Mouse (Mus musculus) macrophage (primary cell): ENCODE measurements around the gene Slc35b2. TPM values are rescaled to one million over a fixed set of nuclear protein-coding genes. Genes with fewer than 3 reads are reported as not detected.

ENCODE experiments used
- H3K27ac ChIP-seq: fragments of 350-480 bp; formaldehyde crosslinking; 2 replicates; pipeline ENCODE4 v1.9.0; 2021
- H3K36me3 ChIP-seq: fragments of 350-480 bp; formaldehyde crosslinking; 2 replicates; pipeline ENCODE4 v1.9.0; 2021; ENCODE audit errors: inconsistent target
- H3K4me3 ChIP-seq: fragments of 350-480 bp; formaldehyde crosslinking; 2 replicates; pipeline ENCODE4 v1.9.0; 2021; ENCODE audit errors: inconsistent target
- H3K79me2 ChIP-seq: fragments of 350-480 bp; formaldehyde crosslinking; 2 replicates; pipeline ENCODE4 v1.9.0; 2021; ENCODE audit errors: inconsistent target
- whole genome bisulfite sequencing: methylation state at CpG from one replicate; pipeline ENCODE4 v1.1.7; 2026; ENCODE audit warnings: inconsistent platforms; ENCODE audit not compliant: missing documents; 5-methylcytosine and 5-hydroxymethylcytosine counted together
- polyA plus RNA-seq: library from polyadenylated mRNA; stranded (reverse); fragments of 250-400 nt; gene quantifications from 3 replicates; pipeline ENCODE4 v1.2.4, GENCODE M21; 2018; ENCODE audit warnings: inconsistent platforms

Slc35b2 gene
- polyA plus RNA-seq, 1 experiment from 2014 or later = 41.2 TPM

- Histone ChIP-seq H3K27ac (0 out of 2 replicates have a peak overlapping the region, but pooled peaks have one; percentile 34), H3K4me3 (peak overlapping the region; percentile 73; the same call in 1 of the 2 replicates), H3K36me3 (peaks cover 49% of the 10 kb centered on the region), H3K79me2 (peaks cover 24% of the 10 kb centered on the region)
- WGBS = 94% methylated on average over 11 of the region's 11 CpGs
These were observed 1.4 kb downstream of the Slc35b2 start for GRCm38 (mm10) chr17:45565103-45565502.

DNA sequence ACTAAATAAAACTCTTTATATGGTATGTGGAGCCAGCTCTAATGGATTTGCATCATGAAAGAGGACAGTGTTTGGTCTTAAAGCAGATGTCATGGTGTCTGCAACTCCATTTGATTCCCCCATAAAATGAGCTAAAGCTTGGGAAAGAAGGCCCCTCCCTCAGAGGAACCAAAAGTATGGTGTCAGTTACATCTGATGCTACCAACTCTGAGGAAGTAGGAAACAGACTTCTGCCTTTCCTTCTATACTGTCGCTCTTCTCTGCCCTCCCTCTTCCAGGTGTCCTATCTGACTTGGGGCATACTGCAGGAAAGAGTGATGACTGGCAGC, 2.3 kb downstream of the Slc35b2 start:
- H3K36me3 ChIP-seq = peaks cover 50% of the 10 kb centered on the region
- H3K4me3 ChIP-seq = no peak overlapping the region
- H3K79me2 ChIP-seq = peaks cover 33% of the 10 kb centered on the region
- no peak overlapping the region for H3K27ac ChIP-seq
- WGBS = 63% methylated on average over 1 of the region's 1 CpGs

DNA sequence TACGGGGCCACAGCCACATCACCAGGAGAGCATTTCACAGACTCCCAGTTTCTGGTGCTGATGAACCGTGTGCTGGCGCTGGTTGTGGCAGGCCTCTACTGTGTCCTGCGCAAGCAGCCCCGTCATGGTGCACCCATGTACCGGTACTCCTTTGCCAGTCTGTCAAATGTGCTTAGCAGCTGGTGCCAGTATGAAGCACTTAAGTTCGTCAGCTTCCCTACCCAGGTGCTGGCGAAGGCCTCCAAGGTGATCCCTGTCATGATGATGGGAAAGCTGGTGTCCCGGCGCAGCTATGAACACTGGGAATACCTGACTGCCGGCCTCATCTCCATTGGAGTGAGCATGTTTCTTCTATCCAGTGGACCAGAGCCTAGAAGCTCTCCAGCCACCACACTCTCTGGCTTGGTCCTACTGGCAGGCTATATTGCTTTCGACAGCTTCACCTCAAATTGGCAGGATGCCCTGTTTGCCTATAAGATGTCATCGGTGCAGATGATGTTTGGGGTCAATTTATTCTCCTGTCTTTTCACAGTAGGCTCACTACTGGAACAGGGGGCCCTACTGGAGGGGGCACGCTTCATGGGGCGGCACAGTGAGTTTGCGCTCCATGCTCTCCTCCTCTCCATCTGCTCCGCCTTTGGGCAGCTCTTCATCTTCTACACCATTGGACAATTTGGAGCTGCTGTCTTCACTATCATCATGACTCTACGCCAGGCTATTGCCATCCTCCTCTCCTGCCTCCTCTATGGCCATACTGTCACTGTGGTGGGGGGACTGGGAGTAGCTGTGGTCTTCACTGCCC, 2.9 kb downstream of the Slc35b2 start:
- peaks cover 51% of the 10 kb centered on the region for H3K36me3 ChIP-seq
- 84% methylated on average over 18 of the region's 18 CpGs for WGBS
- no peak overlapping the region for H3K27ac ChIP-seq
- H3K4me3 ChIP-seq = no peak overlapping the region
- peaks cover 39% of the 10 kb centered on the region for H3K79me2 ChIP-seq

DNA sequence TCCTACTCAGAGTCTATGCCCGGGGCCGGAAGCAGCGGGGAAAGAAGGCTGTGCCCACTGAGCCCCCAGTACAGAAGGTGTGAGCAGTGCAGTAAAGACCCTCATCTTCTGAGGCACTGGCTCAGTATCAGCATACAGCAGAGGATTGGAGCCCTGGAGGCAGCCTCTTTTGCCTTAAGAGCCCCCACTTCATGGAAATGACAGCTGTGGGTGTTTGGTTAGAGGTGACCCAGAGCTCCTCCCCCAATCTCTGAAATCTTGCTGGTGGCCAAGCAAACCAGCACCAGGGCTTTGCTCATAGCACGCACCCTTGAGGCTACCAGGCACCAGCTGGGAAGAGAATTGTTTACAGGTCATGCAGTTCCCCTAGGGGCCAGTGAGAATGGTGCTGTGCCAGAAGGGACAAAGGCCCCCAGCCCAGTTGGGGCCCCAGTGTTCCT, 3.5 kb downstream of the Slc35b2 start:
- H3K27ac ChIP-seq = no peak overlapping the region
- H3K36me3 ChIP-seq = peaks cover 50% of the 10 kb centered on the region
- peaks cover 45% of the 10 kb centered on the region for H3K79me2 ChIP-seq
- no peak overlapping the region for H3K4me3 ChIP-seq
- WGBS = 76% methylated on average over 4 of the region's 4 CpGs

DNA sequence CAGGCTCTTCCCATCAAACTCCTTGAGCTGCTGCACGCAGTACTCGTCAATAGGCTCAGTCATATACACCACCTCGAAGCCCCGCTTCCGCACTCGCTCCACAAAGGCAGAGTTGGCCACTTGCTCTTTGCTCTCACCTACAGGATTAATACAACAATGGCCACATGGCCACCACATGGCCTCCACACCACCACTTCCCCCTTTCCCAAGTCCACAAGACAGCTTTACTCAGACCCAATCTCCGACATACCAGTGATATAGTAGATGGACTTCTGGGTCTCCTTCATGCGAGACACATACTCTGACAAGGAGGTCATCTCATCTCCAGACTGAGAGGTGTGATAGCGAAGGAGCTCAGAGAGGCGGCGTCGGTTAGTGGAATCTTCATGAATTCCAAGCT, 5.3 kb downstream of the Slc35b2 start:
- no peak overlapping the region for H3K4me3 ChIP-seq
- peaks cover 50% of the 10 kb centered on the region for H3K36me3 ChIP-seq
- H3K79me2 ChIP-seq = peaks cover 52% of the 10 kb centered on the region
- H3K27ac ChIP-seq = no peak overlapping the region
- WGBS = 93% methylated on average over 12 of the region's 12 CpGs

DNA sequence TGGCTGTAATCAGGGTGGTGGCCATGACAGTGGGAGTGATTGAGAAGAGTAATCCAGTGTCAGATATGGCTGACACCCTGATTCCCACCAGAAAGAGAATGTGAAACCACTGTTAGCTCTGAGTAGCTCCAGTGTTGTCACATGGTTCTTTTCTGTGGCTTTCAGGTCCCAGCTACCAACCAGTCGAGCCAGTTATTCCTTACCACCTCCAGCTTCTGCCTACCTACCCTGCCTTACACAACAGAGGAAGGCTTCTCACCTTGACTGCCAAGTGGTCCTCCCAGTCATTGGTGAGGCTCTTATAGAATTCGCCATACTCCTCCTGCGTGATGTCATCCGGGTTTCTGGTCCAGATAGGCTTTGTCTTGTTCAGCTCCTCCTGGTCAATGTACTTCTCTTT, 6.3 kb downstream of the Slc35b2 start:
- WGBS = 77% methylated on average over 4 of the region's 4 CpGs
- peaks cover 50% of the 10 kb centered on the region for H3K36me3 ChIP-seq
- peaks cover 45% of the 10 kb centered on the region for H3K79me2 ChIP-seq
- H3K27ac ChIP-seq = no peak overlapping the region
- H3K4me3 ChIP-seq = no peak overlapping the region

- Histone ChIP-seq H3K79me2 (peaks cover 40% of the 10 kb centered on the region), H3K36me3 (peaks cover 40% of the 10 kb centered on the region), H3K27ac (peak overlapping the region; percentile 77), H3K4me3 (peak overlapping the region; percentile 73)
- 2% methylated on average over 56 of the region's 57 CpGs for WGBS
These were observed 8.7 kb downstream of the Slc35b2 start for GRCm38 (mm10) chr17:45572103-45573086.

DNA sequence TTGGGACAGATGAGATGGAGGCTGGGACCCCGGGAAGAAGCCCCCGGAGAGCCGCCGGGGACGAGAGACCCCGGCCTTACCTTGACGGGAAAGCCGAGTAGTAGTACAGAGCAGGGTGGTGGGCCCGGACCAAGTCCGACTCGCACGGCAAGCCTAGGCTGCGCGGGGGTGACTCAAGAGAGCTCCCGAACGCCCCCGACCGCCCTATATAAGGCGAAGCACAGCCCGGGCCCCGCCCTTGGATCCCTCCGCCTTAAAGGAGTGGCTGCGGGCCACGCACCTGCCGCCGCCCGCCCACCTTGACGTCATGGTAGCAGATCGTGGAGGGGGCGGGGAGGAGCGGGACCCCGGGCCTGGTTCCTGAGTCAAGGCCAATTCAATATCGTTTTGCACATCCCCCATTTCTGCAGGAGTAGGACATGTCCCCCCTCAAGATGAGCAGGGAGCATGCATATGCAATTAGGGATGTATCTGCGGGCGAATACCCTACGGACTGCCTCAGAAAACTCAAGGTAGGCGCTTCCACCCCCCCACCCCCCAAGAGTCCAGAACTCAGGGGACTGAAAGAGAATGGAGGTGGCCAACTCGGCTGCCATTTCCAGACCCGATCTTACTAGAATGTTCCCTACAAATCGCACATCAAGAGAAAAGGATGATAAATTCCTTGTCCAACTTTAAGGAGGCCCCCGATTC, 9.6 kb downstream of the Slc35b2 start, which contains the start of gene Hsp90ab1:
Gene Hsp90ab1 (minus strand): TSS at position 185 of the 693 bp plus-strand sequence.
- Histone ChIP-seq H3K4me3 (peak within 1 kb of the TSS; percentile 73), H3K79me2 (peaks cover 40% of the 10 kb centered on the region), H3K36me3 (peaks cover 32% of the 10 kb centered on the region), H3K27ac (peak within 1 kb of the TSS; percentile 94)
- 0% methylated on average over 40 of the region's 41 CpGs for WGBS

DNA sequence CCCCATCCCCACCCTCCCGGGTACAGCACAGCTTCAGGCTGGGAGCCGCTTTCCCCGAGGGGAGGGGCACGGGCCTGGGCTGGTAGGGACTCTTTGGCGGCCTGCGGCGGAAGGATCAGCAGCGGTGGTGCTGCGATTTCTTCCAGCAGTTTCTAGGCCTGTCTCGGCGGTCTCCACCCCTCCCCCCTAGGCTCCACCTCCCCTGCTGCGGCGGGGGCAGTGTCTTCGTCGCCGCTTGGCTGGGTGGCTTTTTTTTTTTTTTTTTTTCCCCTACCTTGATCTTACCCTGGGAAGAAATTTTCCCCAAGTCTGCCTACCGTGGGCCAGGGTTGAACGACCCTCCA, 10.1 kb downstream of the Slc35b2 start:
- peak overlapping the region; percentile 73 for H3K4me3 ChIP-seq
- H3K27ac ChIP-seq = peak overlapping the region; percentile 94
- WGBS = under 1% methylated on average over 18 of the region's 18 CpGs
- peaks cover 40% of the 10 kb centered on the region for H3K79me2 ChIP-seq
- H3K36me3 ChIP-seq = peaks cover 27% of the 10 kb centered on the region

GRCm38 (mm10) chr17:45574129-45574761, 10.6 kb downstream of the Slc35b2 start:
- H3K4me3 ChIP-seq = peak overlapping the region; percentile 73
- 4% methylated on average over 17 of the region's 17 CpGs for WGBS
- H3K79me2 ChIP-seq = peaks cover 37% of the 10 kb centered on the region
- H3K36me3 ChIP-seq = peaks cover 22% of the 10 kb centered on the region
- H3K27ac ChIP-seq = peak overlapping the region; percentile 94

- Histone ChIP-seq H3K79me2 (peaks cover 26% of the 10 kb centered on the region), H3K36me3 (peaks cover 11% of the 10 kb centered on the region; the same call in 1 of the 2 replicates), H3K27ac (no peak overlapping the region), H3K4me3 (no peak overlapping the region)
- WGBS = 85% methylated on average over 5 of the region's 8 CpGs
These were observed 11.6 kb downstream of the Slc35b2 start for GRCm38 (mm10) chr17:45575123-45575897.

GRCm38 (mm10) chr17:45578242-45578641, 14.6 kb downstream of the Slc35b2 start:
- H3K27ac ChIP-seq = no peak overlapping the region

GRCm38 (mm10) chr17:45578843-45579242, 15.2 kb downstream of the Slc35b2 start:
- no peaks in the 10 kb centered on the region for H3K36me3 ChIP-seq
- no peaks in the 10 kb centered on the region for H3K79me2 ChIP-seq
- H3K4me3 ChIP-seq = no peak overlapping the region
- 81% methylated on average over 7 of the region's 7 CpGs for whole genome bisulfite sequencing
- H3K27ac ChIP-seq = no peak overlapping the region

More at GRCm38 (mm10) chr17:45578242-45578641, 14.6 kb downstream of the Slc35b2 start:
- no peaks in the 10 kb centered on the region for H3K79me2 ChIP-seq
- H3K4me3 ChIP-seq = no peak overlapping the region
- 79% methylated on average over 5 of the region's 5 CpGs for WGBS
- no peaks in the 10 kb centered on the region for H3K36me3 ChIP-seq
